Mouse (Mus musculus) stomach, postnatal 0 days (tissue): Measurements from ENCODE around the gene Mark3. TPM values are rescaled to one million over a fixed set of nuclear protein-coding genes. Genes with fewer than 3 reads are reported as not detected.
A peak's percentile ranks its signal among the peaks of the same experiment; 100 is the strongest.

Experiments used
- ATAC-seq: fragments of 200-750 bp; cut with Nextera tagmentation; 2 replicates; pipeline ENCODE4 v1.8.0; 2017; ENCODE audit not compliant: low FRiP score, low TSS enrichment
- DNase-seq: peaks from one replicate; pipeline ENCODE4 v3.0.0-alpha.2; 2016; ENCODE audit warnings: low spot score
- H3K27ac ChIP-seq: fragments of 300-500 bp; sonication (generic); replicated peaks from 2 replicates; pipeline ENCODE4 v1.5.1; 2014; ENCODE audit warnings: mild to moderate bottlenecking, control low read depth
- H3K27me3 ChIP-seq: fragments of 300-500 bp; sonication (generic); 2 replicates; pipeline ENCODE4 v1.6.1; 2014; ENCODE audit warnings: low read length; ENCODE audit not compliant: control insufficient read depth, insufficient read depth
- H3K36me3 ChIP-seq: fragments of 300-500 bp; sonication (generic); 2 replicates; pipeline ENCODE4 v1.6.1; 2014; ENCODE audit warnings: low read length, mixed read lengths; ENCODE audit not compliant: control insufficient read depth, insufficient read depth
- H3K4me1 ChIP-seq: fragments of 300-500 bp; sonication (generic); replicated peaks from 2 replicates; pipeline ENCODE4 v1.6.1; 2014; ENCODE audit warnings: antibody characterized with exemption; ENCODE audit not compliant: control insufficient read depth, insufficient read depth
- H3K4me2 ChIP-seq: fragments of 300-500 bp; sonication (generic); replicated peaks from 2 replicates; pipeline ENCODE4 v1.6.1; 2014; ENCODE audit warnings: low read depth, mild to moderate bottlenecking, control low read depth, moderate library complexity
- H3K4me3 ChIP-seq: fragments of 300-500 bp; sonication (generic); 2 replicates; pipeline ENCODE4 v1.5.1; 2014; ENCODE audit warnings: low read depth, low read length, control low read depth
- H3K9ac ChIP-seq: fragments of 300-500 bp; sonication (generic); 2 replicates; pipeline ENCODE4 v1.6.1; 2014; ENCODE audit warnings: mild to moderate bottlenecking, low read length, control low read depth, mixed read lengths
- H3K9me3 ChIP-seq: fragments of 300-500 bp; sonication (generic); 2 replicates; pipeline ENCODE4 v1.6.1; 2016; ENCODE audit warnings: low read length; ENCODE audit not compliant: control insufficient read depth
- CTCF ChIP-seq: IDR thresholded peaks from 2 replicates; pipeline ENCODE4 v1.5.1; 2016; ENCODE audit warnings: antibody characterized with exemption, low read depth, mild to moderate bottlenecking, moderate library complexity
- EP300 ChIP-seq: optimal IDR thresholded peaks from 2 replicates; pipeline ENCODE3; 2016; ENCODE audit warnings: antibody characterized with exemption
- WGBS: fragments of 180-500 bp; shearing (Covaris S2); extraction: QIAGEN DNeasy Blood & Tissue Kit; methylation state at CpG from one replicate; pipeline ENCODE4 v1.1.7; 2014; 5-methylcytosine and 5-hydroxymethylcytosine counted together
- polyA plus RNA-seq: library from polyadenylated mRNA; unstranded; fragments of >200 nt; fragmentation: Nextera tagmentation; extraction: Ambion mirVana; gene quantifications from 2 replicates; pipeline ENCODE4 v1.2.1, GENCODE M21; 2015

The Mark3 gene
- polyA plus RNA-seq, 1 experiment from 2014 or later: 15.6 TPM

- H3K9ac ChIP-seq: peak overlapping the region; percentile 97
- peak overlapping the region; percentile 89 for H3K4me2 ChIP-seq
- peak overlapping the region; percentile 100 for H3K4me3 ChIP-seq
- no peaks in the 10 kb centered on the region; the same call in 1 of the 2 replicates for H3K4me1 ChIP-seq
- H3K36me3 ChIP-seq: no peaks in the 10 kb centered on the region
- WGBS: under 1% methylated on average over 58 of the region's 58 CpGs
- H3K27me3 ChIP-seq: no peaks in the 10 kb centered on the region
- TF ChIP-seq CTCF (no peak), EP300 (no peak)
- H3K9me3 ChIP-seq: no peaks in the 10 kb centered on the region
- peak overlapping the region; percentile 96 for H3K27ac ChIP-seq
- peak; percentile 38 for ATAC-seq
- peak; percentile 46 for DNase-seq
Measured at GRCm38 (mm10) chr12:111574887-111575838, 840 bp downstream of the Mark3 start.

GRCm38 (mm10) chr12:111583058-111583457 lies 8.7 kb downstream of the Mark3 start:
- Histone ChIP-seq H3K9me3 (no peaks in the 10 kb centered on the region), H3K9ac (no peak overlapping the region), H3K27ac (no peak overlapping the region), H3K4me2 (no peak overlapping the region), H3K4me3 (no peak overlapping the region), H3K4me1 (no peaks in the 10 kb centered on the region), H3K27me3 (no peaks in the 10 kb centered on the region), H3K36me3 (no peaks in the 10 kb centered on the region)
- 74% methylated on average over 1 of the region's 1 CpGs for WGBS
- no peak for DNase-seq
- no peak for ATAC-seq
- no peak for TF ChIP-seq CTCF

- no peak overlapping the region for H3K27ac ChIP-seq
- no peak for DNase-seq
- no peak overlapping the region for H3K4me2 ChIP-seq
- H3K27me3 ChIP-seq: no peaks in the 10 kb centered on the region
- TF ChIP-seq EP300: no peak
- TF ChIP-seq CTCF: no peak
- H3K4me3 ChIP-seq: no peak overlapping the region
- H3K4me1 ChIP-seq: no peaks in the 10 kb centered on the region
- ATAC-seq: no peak
- 34% methylated on average over 1 of the region's 1 CpGs for WGBS
- no peaks in the 10 kb centered on the region for H3K9me3 ChIP-seq
- H3K36me3 ChIP-seq: no peaks in the 10 kb centered on the region
- no peak overlapping the region for H3K9ac ChIP-seq
Measured at GRCm38 (mm10) chr12:111584401-111584800, 10.1 kb downstream of the Mark3 start.

GRCm38 (mm10) chr12:111587252-111587651 lies 12.9 kb downstream of the Mark3 start:
- ATAC-seq (no peak), DNase-seq (no peak)
- H3K9ac ChIP-seq: no peak overlapping the region
- H3K9me3 ChIP-seq: no peaks in the 10 kb centered on the region
- no peak overlapping the region for H3K4me2 ChIP-seq
- no peaks in the 10 kb centered on the region for H3K4me1 ChIP-seq
- no peaks in the 10 kb centered on the region for H3K27me3 ChIP-seq
- TF ChIP-seq CTCF: no peak
- no peak for TF ChIP-seq EP300
- WGBS: 60% methylated on average over 12 of the region's 12 CpGs
- no peak overlapping the region for H3K4me3 ChIP-seq
- H3K27ac ChIP-seq: peak overlapping the region; percentile 14; the same call in 1 of the 2 replicates
- H3K36me3 ChIP-seq: no peaks in the 10 kb centered on the region

GRCm38 (mm10) chr12:111592407-111593021 lies 18.2 kb downstream of the Mark3 start:
- Histone ChIP-seq H3K27ac (no peak overlapping the region; the same call in 1 of the 2 replicates), H3K9me3 (no peaks in the 10 kb centered on the region), H3K9ac (no peak overlapping the region), H3K4me3 (no peak overlapping the region), H3K4me2 (no peak overlapping the region), H3K36me3 (peaks cover 8% of the 10 kb centered on the region; the same call in 1 of the 2 replicates), H3K27me3 (no peaks in the 10 kb centered on the region), H3K4me1 (no peaks in the 10 kb centered on the region)
- WGBS: 69% methylated on average over 14 of the region's 14 CpGs
- no peak for ATAC-seq
- no peak for DNase-seq
- TF ChIP-seq EP300: no peak
- TF ChIP-seq CTCF: no peak
